Mouse (Mus musculus): ENCODE measurements around the gene 2900011O08Rik. TPM values are rescaled to one million over a fixed set of nuclear protein-coding genes. Genes with fewer than 3 reads are reported as not detected.

The 2900011O08Rik gene
- polyA plus RNA-seq, 1 experiment from 2014 or later, result 0.63 TPM

DNA sequence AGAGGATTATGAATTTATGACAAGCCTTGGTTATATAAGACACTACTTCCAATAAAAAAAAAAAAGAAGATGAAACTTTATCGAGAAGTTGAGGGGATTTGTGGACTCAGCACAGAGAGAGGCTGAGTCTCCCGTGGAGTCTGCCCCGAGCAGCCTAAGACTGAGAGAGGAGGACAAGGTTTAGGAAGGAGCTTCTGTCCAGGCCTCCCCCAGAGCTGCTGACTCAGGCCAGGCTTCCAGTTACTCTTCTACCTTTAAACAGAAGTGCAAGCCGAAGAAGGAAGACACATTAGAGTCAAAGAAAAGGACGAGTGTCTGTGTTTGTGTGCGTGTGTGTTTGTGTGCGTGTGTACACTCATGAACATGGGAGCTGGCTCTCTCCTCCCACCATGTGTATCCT lies 144.4 kb downstream of the 2900011O08Rik start:
- Histone ChIP-seq H3K36me3 (ENCODE audit: control insufficient read depth, insufficient read depth) (peaks cover 51% of the 10 kb centered on the region), H3K9me3 (replicated peaks; ENCODE audit: control insufficient read depth, low read length) (no peaks in the 10 kb centered on the region), H3K9ac (ENCODE audit: low read length) (no peak overlapping the region), H3K4me1 (ENCODE audit: control insufficient read depth, insufficient read depth, low read length) (no peaks in the 10 kb centered on the region), H3K4me3 (ENCODE audit: low read length) (no peak overlapping the region), H3K27ac (ENCODE audit: low read length) (no peak overlapping the region), H3K27me3 (ENCODE audit: control insufficient read depth, insufficient read depth, low read length) (no peaks in the 10 kb centered on the region), H3K4me2 (ENCODE audit: low read depth, low read length) (no peak overlapping the region)
- 89% methylated on average over 7 of the region's 7 CpGs for WGBS
- ATAC-seq (replicated peaks; ENCODE audit: extremely low read depth, insufficient read depth, low FRiP score), result no peak

DNA sequence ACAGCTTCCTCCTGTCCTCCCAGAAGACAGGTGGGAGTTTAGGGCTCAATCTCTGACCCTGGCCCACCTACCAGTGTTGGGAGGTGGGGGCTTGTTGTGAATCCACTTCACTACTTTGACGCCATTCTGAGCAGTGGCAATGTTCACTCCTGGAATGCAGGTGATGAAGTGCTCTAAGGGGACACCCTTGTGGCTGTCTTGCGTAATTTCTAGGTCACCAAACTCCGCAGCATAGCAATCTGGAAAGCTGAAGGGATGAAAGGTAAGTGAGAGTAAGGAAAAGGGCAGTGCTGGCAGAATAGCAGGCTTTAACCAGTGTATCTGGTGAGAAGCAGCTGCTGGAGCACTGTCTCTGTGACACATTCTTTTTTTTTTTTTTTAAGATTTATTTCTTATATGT lies 145.0 kb downstream of the 2900011O08Rik start:
- 77% methylated on average over 3 of the region's 3 CpGs for WGBS
- H3K4me2 ChIP-seq (ENCODE audit: low read depth, low read length), result no peak overlapping the region
- peaks cover 53% of the 10 kb centered on the region for H3K36me3 ChIP-seq (ENCODE audit: control insufficient read depth, insufficient read depth)
- H3K4me1 ChIP-seq (ENCODE audit: control insufficient read depth, insufficient read depth, low read length), result no peaks in the 10 kb centered on the region
- H3K9ac ChIP-seq (ENCODE audit: low read length), result no peak overlapping the region
- H3K27ac ChIP-seq (ENCODE audit: low read length), result no peak overlapping the region
- no peak overlapping the region for H3K4me3 ChIP-seq (ENCODE audit: low read length)
- ATAC-seq (replicated peaks; ENCODE audit: extremely low read depth, insufficient read depth, low FRiP score), result no peak
- no peaks in the 10 kb centered on the region for H3K9me3 ChIP-seq (replicated peaks; ENCODE audit: control insufficient read depth, low read length)
- H3K27me3 ChIP-seq (ENCODE audit: control insufficient read depth, insufficient read depth, low read length), result no peaks in the 10 kb centered on the region

DNA sequence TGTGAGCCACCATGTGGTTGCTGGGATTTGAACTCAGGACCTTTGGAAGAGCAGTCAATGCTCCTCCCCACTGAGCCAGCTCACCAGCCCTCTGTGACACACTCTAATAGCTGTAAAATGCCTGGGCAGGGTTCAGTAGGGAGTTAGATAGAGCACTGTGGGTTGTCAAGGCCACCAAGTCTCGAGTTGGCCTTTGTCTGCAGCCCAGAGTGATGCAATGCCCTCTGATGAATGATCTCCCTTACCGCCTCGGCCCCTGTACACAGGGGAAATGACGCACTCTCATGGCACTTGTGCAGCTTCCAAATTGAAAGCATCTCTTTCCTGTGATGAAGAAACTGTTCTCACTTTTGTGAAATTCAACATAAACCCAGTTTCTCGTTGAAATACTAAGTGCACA lies 145.4 kb downstream of the 2900011O08Rik start:
- peaks cover 57% of the 10 kb centered on the region for H3K36me3 ChIP-seq (ENCODE audit: control insufficient read depth, insufficient read depth)
- 78% methylated on average over 5 of the region's 5 CpGs for WGBS

DNA sequence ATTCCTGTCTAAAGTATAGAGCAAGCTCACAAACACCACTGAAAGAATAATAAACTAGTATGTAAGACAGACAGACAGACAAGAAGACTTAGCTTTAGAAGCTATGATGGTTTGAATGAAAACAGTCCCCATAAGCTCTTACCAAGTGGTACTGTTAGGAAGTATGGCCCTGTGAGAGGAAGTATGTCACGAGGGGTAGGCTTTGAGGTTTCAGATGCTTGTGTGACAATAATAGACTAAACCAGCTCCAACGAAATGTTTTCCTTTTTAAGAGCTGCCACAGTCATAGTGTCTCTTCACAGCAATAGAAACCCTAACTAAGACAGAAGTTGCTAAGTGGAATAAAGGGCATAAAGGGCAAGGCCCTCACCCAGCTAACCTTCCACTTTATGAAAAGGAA lies 148.6 kb downstream of the 2900011O08Rik start:
- Histone ChIP-seq H3K9ac (ENCODE audit: low read length) (no peak overlapping the region), H3K4me2 (ENCODE audit: low read depth, low read length) (no peak overlapping the region), H3K4me3 (ENCODE audit: low read length) (no peak overlapping the region), H3K9me3 (replicated peaks; ENCODE audit: control insufficient read depth, low read length) (no peaks in the 10 kb centered on the region), H3K27ac (ENCODE audit: low read length) (no peak overlapping the region), H3K4me1 (ENCODE audit: control insufficient read depth, insufficient read depth, low read length) (no peaks in the 10 kb centered on the region), H3K36me3 (ENCODE audit: control insufficient read depth, insufficient read depth) (peaks cover 50% of the 10 kb centered on the region), H3K27me3 (ENCODE audit: control insufficient read depth, insufficient read depth, low read length) (no peaks in the 10 kb centered on the region)
- 80% methylated on average over 2 of the region's 2 CpGs for WGBS
- ATAC-seq (replicated peaks; ENCODE audit: extremely low read depth, insufficient read depth, low FRiP score), result no peak

More for the DNA sequence above, 145.4 kb downstream of the 2900011O08Rik start:
- Histone ChIP-seq H3K27me3 (ENCODE audit: control insufficient read depth, insufficient read depth, low read length) (no peaks in the 10 kb centered on the region), H3K4me2 (ENCODE audit: low read depth, low read length) (no peak overlapping the region), H3K27ac (ENCODE audit: low read length) (no peak overlapping the region), H3K9me3 (replicated peaks; ENCODE audit: control insufficient read depth, low read length) (no peaks in the 10 kb centered on the region), H3K9ac (ENCODE audit: low read length) (no peak overlapping the region), H3K4me1 (ENCODE audit: control insufficient read depth, insufficient read depth, low read length) (no peaks in the 10 kb centered on the region), H3K4me3 (ENCODE audit: low read length) (no peak overlapping the region)
- ATAC-seq (replicated peaks; ENCODE audit: extremely low read depth, insufficient read depth, low FRiP score), result no peak

DNA sequence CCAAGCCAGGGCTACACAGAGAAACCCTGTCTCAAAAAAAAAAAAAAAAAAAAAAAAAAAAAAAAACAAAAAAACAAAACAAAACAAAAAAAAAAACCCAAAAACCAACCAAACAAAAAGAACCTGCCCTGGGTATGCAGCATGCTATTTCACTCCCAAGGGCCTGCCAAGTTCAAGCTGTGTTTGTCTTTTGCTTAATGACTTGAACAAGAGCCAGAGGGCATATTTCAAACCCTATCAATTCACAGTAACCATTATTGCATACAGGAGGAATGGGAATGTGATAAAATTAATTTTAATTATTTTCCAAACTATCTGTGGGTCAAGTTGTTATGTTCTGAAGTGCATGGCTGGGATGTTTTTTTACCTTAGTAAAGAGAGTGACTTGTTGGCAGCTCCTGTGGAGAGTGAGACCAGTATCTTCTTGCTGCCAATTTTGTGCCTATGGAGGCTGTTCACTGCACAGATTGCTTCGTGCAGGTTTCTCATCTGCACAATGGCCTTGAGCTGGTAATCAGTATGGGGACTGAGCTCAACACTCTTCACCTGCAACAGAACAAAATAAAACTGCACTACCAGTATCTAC lies 151.7 kb downstream of the 2900011O08Rik start:
- 74% methylated on average over 1 of the region's 1 CpGs for WGBS
- ATAC-seq (replicated peaks; ENCODE audit: extremely low read depth, insufficient read depth, low FRiP score), result no peak
- H3K27ac ChIP-seq (ENCODE audit: low read length), result no peak overlapping the region
- no peaks in the 10 kb centered on the region for H3K4me1 ChIP-seq (ENCODE audit: control insufficient read depth, insufficient read depth, low read length)
- no peaks in the 10 kb centered on the region for H3K27me3 ChIP-seq (ENCODE audit: control insufficient read depth, insufficient read depth, low read length)
- no peak overlapping the region for H3K9ac ChIP-seq (ENCODE audit: low read length)
- H3K4me2 ChIP-seq (ENCODE audit: low read depth, low read length), result no peak overlapping the region
- no peaks in the 10 kb centered on the region for H3K9me3 ChIP-seq (replicated peaks; ENCODE audit: control insufficient read depth, low read length)
- peaks cover 54% of the 10 kb centered on the region for H3K36me3 ChIP-seq (ENCODE audit: control insufficient read depth, insufficient read depth)
- H3K4me3 ChIP-seq (ENCODE audit: low read length), result no peak overlapping the region

DNA sequence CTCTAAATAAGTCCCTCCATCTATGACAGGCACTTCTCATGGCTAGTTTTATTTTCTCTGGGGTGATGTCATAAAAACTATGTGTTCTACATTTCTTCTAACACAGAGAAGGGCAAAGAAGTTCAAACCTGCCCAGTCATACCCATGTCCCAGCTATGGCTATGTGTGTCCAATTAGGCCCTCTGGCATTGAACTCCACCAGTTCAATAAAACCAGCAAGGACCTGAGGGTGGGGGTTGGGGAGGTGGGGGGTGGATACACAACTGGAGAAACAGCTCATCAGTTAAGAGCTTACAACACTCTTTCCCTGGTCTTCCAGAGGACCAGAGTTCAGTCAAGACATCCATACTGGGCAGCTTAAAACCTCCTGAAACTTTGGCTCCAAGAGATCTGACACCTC lies 152.7 kb downstream of the 2900011O08Rik start:
- H3K4me2 ChIP-seq (ENCODE audit: low read depth, low read length), result no peak overlapping the region
- H3K9me3 ChIP-seq (replicated peaks; ENCODE audit: control insufficient read depth, low read length), result no peaks in the 10 kb centered on the region
- no peak for ATAC-seq (replicated peaks; ENCODE audit: extremely low read depth, insufficient read depth, low FRiP score)
- H3K27me3 ChIP-seq (ENCODE audit: control insufficient read depth, insufficient read depth, low read length), result no peaks in the 10 kb centered on the region
- H3K4me1 ChIP-seq (ENCODE audit: control insufficient read depth, insufficient read depth, low read length), result no peaks in the 10 kb centered on the region
- no peak overlapping the region for H3K9ac ChIP-seq (ENCODE audit: low read length)
- no peak overlapping the region for H3K27ac ChIP-seq (ENCODE audit: low read length)
- peaks cover 52% of the 10 kb centered on the region for H3K36me3 ChIP-seq (ENCODE audit: control insufficient read depth, insufficient read depth)
- H3K4me3 ChIP-seq (ENCODE audit: low read length), result no peak overlapping the region

DNA sequence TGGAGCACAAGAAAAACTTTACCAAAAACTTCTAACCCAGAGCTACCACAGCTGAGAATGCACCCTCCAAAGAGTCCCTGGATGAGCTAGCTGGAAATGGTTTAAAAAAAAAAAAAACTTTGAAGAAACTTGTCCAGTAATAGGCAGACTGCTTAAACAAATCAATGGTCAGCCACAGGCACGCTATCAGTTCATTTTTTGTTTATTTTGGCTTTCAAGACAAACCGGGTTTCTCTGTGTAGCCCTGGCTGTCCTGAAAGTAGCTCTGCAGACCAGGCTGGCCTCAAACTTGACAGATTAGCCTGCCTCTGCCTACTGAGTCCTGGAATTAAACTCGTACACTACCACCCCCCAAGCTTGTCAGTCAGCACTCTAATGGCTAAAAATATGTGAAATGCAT lies 156.9 kb downstream of the 2900011O08Rik start:
- ATAC-seq (replicated peaks; ENCODE audit: extremely low read depth, insufficient read depth, low FRiP score), result no peak
- H3K27me3 ChIP-seq (ENCODE audit: control insufficient read depth, insufficient read depth, low read length), result no peaks in the 10 kb centered on the region
- H3K4me3 ChIP-seq (ENCODE audit: low read length), result no peak overlapping the region
- WGBS, result 63% methylated on average over 3 of the region's 3 CpGs
- H3K4me2 ChIP-seq (ENCODE audit: low read depth, low read length), result no peak overlapping the region
- H3K4me1 ChIP-seq (ENCODE audit: control insufficient read depth, insufficient read depth, low read length), result no peaks in the 10 kb centered on the region
- no peaks in the 10 kb centered on the region for H3K9me3 ChIP-seq (replicated peaks; ENCODE audit: control insufficient read depth, low read length)
- H3K27ac ChIP-seq (ENCODE audit: low read length), result no peak overlapping the region
- H3K9ac ChIP-seq (ENCODE audit: low read length), result no peak overlapping the region
- peaks cover 57% of the 10 kb centered on the region for H3K36me3 ChIP-seq (ENCODE audit: control insufficient read depth, insufficient read depth)

DNA sequence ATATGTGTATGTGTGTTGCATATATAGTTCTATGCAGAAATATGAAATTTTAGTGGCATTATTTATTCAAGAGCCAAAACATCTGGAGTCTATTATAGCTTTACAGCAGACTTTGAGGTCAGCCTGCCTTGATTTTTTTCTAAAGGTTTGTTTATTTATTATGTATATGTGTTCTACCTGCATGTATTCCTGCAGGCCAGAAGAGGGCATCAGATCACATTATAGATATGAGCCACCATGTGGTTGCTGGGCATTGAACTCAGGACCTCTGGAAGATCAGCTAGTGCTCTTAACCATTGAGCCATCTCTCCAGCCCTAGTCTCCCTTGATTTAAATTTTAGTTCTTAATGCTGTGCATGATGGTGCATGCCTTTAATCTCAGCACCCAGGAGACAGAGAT lies 161.3 kb downstream of the 2900011O08Rik start:
- H3K4me2 ChIP-seq (ENCODE audit: low read depth, low read length), result no peak overlapping the region
- H3K36me3 ChIP-seq (ENCODE audit: control insufficient read depth, insufficient read depth), result peaks cover 59% of the 10 kb centered on the region

More for the DNA sequence above, 161.3 kb downstream of the 2900011O08Rik start:
- H3K4me1 ChIP-seq (ENCODE audit: control insufficient read depth, insufficient read depth, low read length), result no peaks in the 10 kb centered on the region
- no peak overlapping the region for H3K4me3 ChIP-seq (ENCODE audit: low read length)
- H3K27me3 ChIP-seq (ENCODE audit: control insufficient read depth, insufficient read depth, low read length), result no peaks in the 10 kb centered on the region
- H3K27ac ChIP-seq (ENCODE audit: low read length), result no peak overlapping the region
- no peak for ATAC-seq (replicated peaks; ENCODE audit: extremely low read depth, insufficient read depth, low FRiP score)
- no peak overlapping the region for H3K9ac ChIP-seq (ENCODE audit: low read length)
- no peaks in the 10 kb centered on the region for H3K9me3 ChIP-seq (replicated peaks; ENCODE audit: control insufficient read depth, low read length)

All from heart, embryonic 16.5 days (tissue).